Mouse (Mus musculus): ENCODE data around the gene Klk1b3. TPM values are rescaled to one million over a fixed set of nuclear protein-coding genes. Genes with fewer than 3 reads are reported as not detected.
"Not testable (repeated sequence)": the region's sequence is repeated elsewhere in the genome, so short reads cannot be mapped to it uniquely, and the experiment has no call there.

Gene Klk1b3
- polyA plus RNA-seq, 1 experiment from 2014 or later = not detected

DNA sequence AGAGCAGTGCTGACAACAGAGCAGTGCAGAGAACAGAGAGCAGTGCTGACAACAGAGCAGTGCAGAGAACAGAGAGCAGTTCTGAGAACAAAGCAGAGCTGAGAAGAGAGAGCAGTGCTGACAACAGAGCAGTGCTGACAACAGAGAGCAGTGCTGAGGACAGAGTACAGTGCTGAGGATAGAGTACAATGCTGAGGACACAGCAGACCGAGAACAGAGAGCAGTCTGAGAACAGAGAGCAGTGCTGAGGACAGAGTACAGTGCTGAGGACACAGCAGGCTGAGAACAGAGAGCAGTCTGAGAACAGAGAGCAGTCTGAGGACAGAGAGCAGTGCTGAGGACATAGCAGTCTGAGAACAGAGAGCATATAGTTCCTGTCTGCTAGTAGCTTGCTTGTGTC is 42.7 kb downstream of the Klk1b3 start:
- Histone ChIP-seq H3K27me3 (peaks cover 6% of the 10 kb centered on the region; the same call in 1 of the 2 replicates), H3K9me3 (no peaks in the 10 kb centered on the region), H3K9ac (no peak overlapping the region), H3K27ac (no peak overlapping the region), H3K4me1 (replicated peaks) (peaks cover 9% of the 10 kb centered on the region), H3K36me3 (no peaks in the 10 kb centered on the region), H3K4me2 (no peak overlapping the region), H3K4me3 (no peak overlapping the region)
- ATAC-seq (ENCODE audit: low FRiP score) = no peak
- WGBS = 65% methylated on average over 1 of the region's 1 CpGs

DNA sequence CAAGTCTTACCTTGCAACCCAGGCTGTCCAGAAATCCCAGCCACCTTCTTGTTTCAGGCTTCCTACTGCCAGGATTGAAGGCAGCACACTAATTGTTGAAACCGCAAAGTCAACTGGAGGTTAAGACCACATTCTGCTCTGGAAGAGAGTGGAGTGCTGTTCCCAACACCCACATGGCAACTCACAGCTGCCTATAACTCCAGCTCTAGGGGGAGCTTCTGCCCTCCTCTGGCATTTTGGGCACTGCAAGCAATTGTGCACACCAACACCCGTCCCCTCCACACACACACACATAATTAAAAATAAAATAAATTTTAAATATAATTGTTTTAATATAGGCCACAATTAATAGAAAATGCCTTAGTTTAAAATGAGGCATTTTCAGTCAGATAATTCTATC is 43.2 kb downstream of the Klk1b3 start:
- peaks cover 6% of the 10 kb centered on the region; the same call in 1 of the 2 replicates for H3K27me3 ChIP-seq
- H3K27ac ChIP-seq = no peak overlapping the region
- no peaks in the 10 kb centered on the region for H3K36me3 ChIP-seq
- peaks cover 11% of the 10 kb centered on the region for H3K4me1 ChIP-seq (replicated peaks)
- ATAC-seq (ENCODE audit: low FRiP score) = no peak
- 74% methylated on average over 2 of the region's 2 CpGs for WGBS
- H3K4me3 ChIP-seq = no peak overlapping the region
- H3K9me3 ChIP-seq = no peaks in the 10 kb centered on the region
- H3K4me2 ChIP-seq = no peak overlapping the region
- no peak overlapping the region for H3K9ac ChIP-seq

DNA sequence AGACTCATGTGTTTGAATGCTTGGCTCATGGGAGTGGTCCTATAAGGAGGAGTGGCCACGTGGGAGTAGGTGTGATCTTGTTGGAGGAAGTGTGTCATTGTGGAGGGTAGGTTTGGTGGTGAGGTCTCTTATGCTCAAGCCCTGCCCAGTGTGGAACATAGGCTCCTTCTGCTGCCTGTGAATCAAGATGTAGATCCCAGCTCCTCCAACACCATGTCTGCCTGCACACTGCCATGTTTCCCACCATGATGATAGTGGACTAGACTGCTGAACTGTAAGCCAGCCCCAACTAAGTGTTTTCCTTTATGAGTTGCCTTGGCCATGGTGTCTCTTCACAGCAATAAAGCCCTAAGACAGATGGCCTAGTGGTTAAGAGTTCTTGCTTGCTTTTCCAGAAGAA is 46.1 kb downstream of the Klk1b3 start:
- Histone ChIP-seq H3K9me3 (no peaks in the 10 kb centered on the region), H3K4me2 (no peak overlapping the region), H3K4me1 (replicated peaks) (peaks cover 28% of the 10 kb centered on the region), H3K4me3 (no peak overlapping the region), H3K36me3 (peaks cover 11% of the 10 kb centered on the region), H3K27ac (no peak overlapping the region), H3K9ac (no peak overlapping the region), H3K27me3 (peaks cover 6% of the 10 kb centered on the region; the same call in 1 of the 2 replicates)
- ATAC-seq (ENCODE audit: low FRiP score) = no peak
- 42% methylated on average over 1 of the region's 1 CpGs for WGBS

DNA sequence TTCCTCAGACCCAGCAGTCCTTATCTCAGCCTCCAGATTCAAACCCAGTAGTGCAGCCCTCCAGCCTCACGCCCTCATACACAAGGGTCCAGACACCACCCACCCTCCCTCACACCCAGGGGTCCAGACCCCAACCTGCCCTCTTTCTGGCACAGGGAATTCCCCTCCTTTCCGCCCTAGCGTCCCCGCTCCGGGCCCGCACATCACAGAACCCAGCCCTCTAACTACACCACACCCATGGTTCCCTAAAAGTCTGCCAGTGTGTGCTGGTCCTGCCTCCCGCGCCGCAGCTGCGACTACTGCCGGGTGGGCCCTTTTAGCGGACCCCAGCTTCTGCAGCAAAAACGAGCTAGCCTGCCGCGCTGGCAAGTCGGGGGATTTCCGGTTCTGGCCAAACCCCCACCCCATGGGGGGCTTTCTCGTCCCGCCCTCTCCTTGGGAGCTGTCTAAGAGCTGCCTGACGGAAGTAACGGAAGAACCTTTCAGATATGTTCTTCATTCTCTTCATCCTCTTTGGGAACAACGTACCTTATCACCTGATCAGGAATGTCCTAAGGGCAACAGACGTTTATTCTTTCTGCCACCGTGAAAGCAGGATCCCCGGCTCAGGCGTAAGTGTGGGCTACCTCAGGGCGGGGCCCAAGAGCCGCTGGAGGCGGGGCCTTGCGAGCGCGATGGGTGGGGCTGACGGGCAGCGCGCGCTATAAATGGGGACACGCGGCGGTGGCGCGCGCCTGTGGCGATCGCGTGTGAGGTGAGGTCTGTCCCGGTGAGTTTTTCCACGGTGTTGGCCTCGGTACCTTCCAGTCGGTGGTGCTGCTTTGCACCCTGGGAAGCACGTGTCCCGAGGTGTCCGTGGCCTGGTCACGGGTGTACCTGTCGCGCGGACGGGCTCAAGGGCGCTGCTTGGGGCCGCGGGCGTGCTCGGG is 48.3 kb downstream of the Klk1b3 start, which contains the start of the genes 1700028J19Rik and 2410002F23Rik:
TSS of gene 1700028J19Rik (minus strand) at position 641 of the 929 bp plus-strand sequence.
TSS of gene 2410002F23Rik (plus strand) at position 668 of the 929 bp plus-strand sequence.
- H3K36me3 ChIP-seq = peaks cover 33% of the 10 kb centered on the region
- peaks cover 39% of the 10 kb centered on the region for H3K4me1 ChIP-seq (replicated peaks)
- peak within 1 kb of the TSS; percentile 94 for H3K27ac ChIP-seq
- peak within 1 kb of the TSS; percentile 82 for H3K4me2 ChIP-seq
- peak within 1 kb of the TSS; percentile 95 for H3K9ac ChIP-seq
- no peaks in the 10 kb centered on the region for H3K9me3 ChIP-seq
- H3K4me3 ChIP-seq = peak within 1 kb of the TSS; percentile 78
- peak; percentile 85 for ATAC-seq (ENCODE audit: low FRiP score)
- peaks cover 6% of the 10 kb centered on the region; the same call in 1 of the 2 replicates for H3K27me3 ChIP-seq
- WGBS = under 1% methylated on average over 62 of the region's 62 CpGs

DNA sequence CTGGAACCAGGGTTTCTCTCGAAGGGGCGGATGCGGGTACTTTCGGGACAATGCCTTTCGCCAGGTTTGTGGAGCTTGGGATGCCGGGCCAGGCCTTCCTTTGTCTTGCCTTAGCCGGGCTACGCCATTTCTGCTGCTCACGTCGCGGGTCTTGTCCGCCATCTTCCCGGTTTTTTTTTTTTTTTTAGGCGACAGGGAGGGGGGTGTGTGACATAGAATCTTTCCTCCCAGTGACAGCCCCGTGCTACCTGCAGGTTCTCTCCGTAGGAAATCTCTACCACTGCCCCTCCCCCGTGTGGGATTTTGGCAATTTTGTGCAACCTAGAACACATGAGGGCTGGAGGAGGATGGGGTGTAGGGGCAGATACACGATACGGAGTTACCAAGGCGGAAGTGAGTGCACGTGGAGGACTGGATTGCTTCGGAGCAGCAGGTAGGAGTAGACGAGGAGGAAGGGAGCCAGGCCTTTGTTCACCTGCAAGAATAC is 49.0 kb downstream of the Klk1b3 start:
- under 1% methylated on average over 23 of the region's 23 CpGs for whole genome bisulfite sequencing
- peaks cover 6% of the 10 kb centered on the region; the same call in 1 of the 2 replicates for H3K27me3 ChIP-seq
- H3K4me2 ChIP-seq = peak overlapping the region; percentile 82
- H3K4me3 ChIP-seq = peak overlapping the region; percentile 78
- no peaks in the 10 kb centered on the region for H3K9me3 ChIP-seq
- H3K27ac ChIP-seq = peak overlapping the region; percentile 94
- peaks cover 36% of the 10 kb centered on the region for H3K36me3 ChIP-seq
- peak; percentile 11 for ATAC-seq (ENCODE audit: low FRiP score)
- peak overlapping the region; percentile 95 for H3K9ac ChIP-seq
- peaks cover 39% of the 10 kb centered on the region for H3K4me1 ChIP-seq (replicated peaks)

DNA sequence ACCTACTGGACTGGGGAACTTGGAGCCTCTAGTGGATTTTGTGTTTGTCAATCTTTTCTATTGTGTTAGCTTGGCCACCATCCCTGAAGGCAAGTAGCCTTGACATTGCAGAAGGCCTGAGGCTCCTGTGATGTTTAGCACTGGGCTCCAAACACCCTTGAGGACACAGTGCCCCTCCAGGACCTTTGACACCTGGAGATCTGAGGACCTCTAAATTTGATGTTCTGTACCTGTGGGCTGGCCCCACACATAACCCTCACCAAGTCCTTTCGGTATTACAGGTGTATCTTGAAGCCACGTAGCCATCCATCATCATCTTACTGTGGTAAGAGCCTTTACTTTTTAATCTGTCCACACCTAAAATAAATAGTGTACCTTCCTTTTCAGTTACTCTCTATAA is 50.0 kb downstream of the Klk1b3 start:
- no peak for ATAC-seq (ENCODE audit: low FRiP score)
- peak overlapping the region; percentile 82 for H3K4me2 ChIP-seq
- H3K9ac ChIP-seq = peak overlapping the region; percentile 95
- H3K9me3 ChIP-seq = no peaks in the 10 kb centered on the region
- H3K4me3 ChIP-seq = peak overlapping the region; percentile 78
- H3K4me1 ChIP-seq (replicated peaks) = peaks cover 48% of the 10 kb centered on the region
- WGBS = 97% methylated on average over 2 of the region's 2 CpGs
- H3K27me3 ChIP-seq = peaks cover 6% of the 10 kb centered on the region; the same call in 1 of the 2 replicates
- H3K27ac ChIP-seq = no peak overlapping the region
- H3K36me3 ChIP-seq = peaks cover 46% of the 10 kb centered on the region

DNA sequence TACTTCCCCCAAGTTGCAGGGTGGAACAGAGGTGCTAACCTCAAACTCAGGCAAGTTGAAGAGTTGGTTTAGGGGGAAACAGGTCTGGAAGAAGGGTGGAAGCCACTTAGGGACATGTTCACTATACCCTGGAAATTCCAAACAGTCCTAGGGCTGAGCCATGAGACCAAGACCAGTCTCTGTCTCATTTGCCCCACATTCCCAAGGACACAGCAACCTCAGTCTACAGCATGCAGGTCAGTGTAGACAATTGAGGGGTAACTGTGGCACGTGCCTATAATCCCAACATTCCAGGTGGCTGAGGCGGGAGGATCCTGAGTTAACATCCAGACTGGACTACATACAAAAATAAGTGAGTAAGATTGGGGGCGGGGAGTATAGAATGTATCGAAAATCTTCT is 51.3 kb downstream of the Klk1b3 start:
- no peak overlapping the region for H3K4me3 ChIP-seq
- no peak for ATAC-seq (ENCODE audit: low FRiP score)
- H3K27me3 ChIP-seq = no peaks in the 10 kb centered on the region
- H3K4me1 ChIP-seq (replicated peaks) = peaks cover 50% of the 10 kb centered on the region
- peaks cover 58% of the 10 kb centered on the region for H3K36me3 ChIP-seq
- no peak overlapping the region for H3K4me2 ChIP-seq
- WGBS = 97% methylated on average over 4 of the region's 4 CpGs
- no peak overlapping the region for H3K27ac ChIP-seq
- H3K9me3 ChIP-seq = no peaks in the 10 kb centered on the region
- no peak overlapping the region for H3K9ac ChIP-seq

DNA sequence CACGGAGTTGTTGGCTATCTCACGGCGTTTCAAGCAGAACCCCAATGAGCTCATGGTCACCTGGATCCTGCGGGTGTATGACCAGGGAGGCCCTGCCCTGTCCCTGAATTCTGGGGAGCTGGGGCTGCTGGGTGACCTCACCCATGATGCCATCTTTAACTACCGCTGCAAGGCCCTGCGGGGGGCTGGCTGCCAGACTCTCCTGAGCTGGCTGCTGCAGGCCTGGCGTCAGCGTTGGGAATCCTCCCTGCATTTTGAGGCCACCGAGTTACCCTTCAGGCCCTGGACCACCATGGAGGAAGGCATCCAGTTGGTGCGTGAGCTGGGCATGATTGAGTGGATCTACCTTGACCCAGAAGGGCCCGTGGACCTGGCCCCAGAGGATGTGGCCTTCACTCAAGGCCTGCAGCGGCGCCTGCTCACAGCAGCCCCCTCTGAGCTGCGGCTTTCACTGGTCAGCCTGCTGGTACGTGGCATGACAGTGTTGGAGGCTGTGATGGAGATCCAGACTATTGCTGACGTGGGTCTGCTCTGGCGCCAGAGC is 52.8 kb downstream of the Klk1b3 start:
- peaks cover 40% of the 10 kb centered on the region for H3K4me1 ChIP-seq (replicated peaks)
- H3K36me3 ChIP-seq = peaks cover 63% of the 10 kb centered on the region
- H3K27me3 ChIP-seq; ATAC-seq (ENCODE audit: low FRiP score); H3K4me2 ChIP-seq; H3K9me3 ChIP-seq; H3K4me3 ChIP-seq; H3K27ac ChIP-seq; H3K9ac ChIP-seq: not testable (repeated sequence)
- 92% methylated on average over 17 of the region's 17 CpGs for WGBS

Other genes with a start within 250 kb of the Klk1b3 start
- not detected in 2 replicates for gene Klk1b8, start 247.5 kb upstream of the Klk1b3 start, polyA plus RNA-seq (2015; fragmentation: Nextera tagmentation; extraction: Ambion mirVana)
- not detected in 2 replicates for gene Klk1b1, start 231.4 kb upstream of the Klk1b3 start, polyA plus RNA-seq (2015; fragmentation: Nextera tagmentation; extraction: Ambion mirVana)
- gene Klk1b9, start 222.1 kb upstream of the Klk1b3 start, polyA plus RNA-seq (2015; fragmentation: Nextera tagmentation; extraction: Ambion mirVana) = not detected in 2 replicates
- gene Klk1b11, start 202.3 kb upstream of the Klk1b3 start, polyA plus RNA-seq (2015; fragmentation: Nextera tagmentation; extraction: Ambion mirVana) = not detected in 2 replicates
- gene Klk1b26, start 186.0 kb upstream of the Klk1b3 start, polyA plus RNA-seq (2015; fragmentation: Nextera tagmentation; extraction: Ambion mirVana) = not detected in 2 replicates
- gene Klk1b27, start 145.9 kb upstream of the Klk1b3 start, polyA plus RNA-seq (2015; fragmentation: Nextera tagmentation; extraction: Ambion mirVana) = not detected in 2 replicates
- not detected in 2 replicates for gene Klk1b21, start 95.9 kb upstream of the Klk1b3 start, polyA plus RNA-seq (2015; fragmentation: Nextera tagmentation; extraction: Ambion mirVana)
- gene Klk1b22, start 85.5 kb upstream of the Klk1b3 start, polyA plus RNA-seq (2015; fragmentation: Nextera tagmentation; extraction: Ambion mirVana) = not detected in 2 replicates
- gene Klk1b16, start 61.4 kb upstream of the Klk1b3 start, polyA plus RNA-seq (2015; fragmentation: Nextera tagmentation; extraction: Ambion mirVana) = not detected in 2 replicates
- gene Klk1b24, start 10.0 kb upstream of the Klk1b3 start, polyA plus RNA-seq (2015; fragmentation: Nextera tagmentation; extraction: Ambion mirVana) = not detected in 2 replicates
- gene Klk1b4, start 9.2 kb downstream of the Klk1b3 start, polyA plus RNA-seq (2015; fragmentation: Nextera tagmentation; extraction: Ambion mirVana) = not detected in 2 replicates
- not detected in 2 replicates for gene Klk1b5, start 17.8 kb downstream of the Klk1b3 start, polyA plus RNA-seq (2015; fragmentation: Nextera tagmentation; extraction: Ambion mirVana)
- gene Klk1, start 27.2 kb downstream of the Klk1b3 start, polyA plus RNA-seq (2015; fragmentation: Nextera tagmentation; extraction: Ambion mirVana) = not detected in 2 replicates
- not detected in 2 replicates for gene Gm36864, start 38.0 kb downstream of the Klk1b3 start, polyA plus RNA-seq (2015; fragmentation: Nextera tagmentation; extraction: Ambion mirVana)
- gene 1700028J19Rik, start 48.5 kb downstream of the Klk1b3 start, polyA plus RNA-seq (2015; fragmentation: Nextera tagmentation; extraction: Ambion mirVana) = 1.5 and 1.7 TPM in 2 replicates
- 206 and 226 TPM in 2 replicates for gene 2410002F23Rik, start 48.5 kb downstream of the Klk1b3 start, polyA plus RNA-seq (2015; fragmentation: Nextera tagmentation; extraction: Ambion mirVana)
- 0.10 TPM in 1 of 2 replicates, not detected in the other for gene Acp4, start 59.2 kb downstream of the Klk1b3 start, polyA plus RNA-seq (2015; fragmentation: Nextera tagmentation; extraction: Ambion mirVana)
- not detected in 2 replicates for gene Gm15517, start 63.3 kb downstream of the Klk1b3 start, polyA plus RNA-seq (2015; fragmentation: Nextera tagmentation; extraction: Ambion mirVana)
- 3.4 and 3.9 TPM in 2 replicates for gene Clec11a, start 108.7 kb downstream of the Klk1b3 start, polyA plus RNA-seq (2015; fragmentation: Nextera tagmentation; extraction: Ambion mirVana)
- 31.7 and 32.6 TPM in 2 replicates for gene Shank1, start 112.1 kb downstream of the Klk1b3 start, polyA plus RNA-seq (2015; fragmentation: Nextera tagmentation; extraction: Ambion mirVana)
- gene Syt3, start 185.9 kb downstream of the Klk1b3 start, polyA plus RNA-seq (2015; fragmentation: Nextera tagmentation; extraction: Ambion mirVana) = 26.1 and 27.7 TPM in 2 replicates
- gene 1700008O03Rik, start 187.6 kb downstream of the Klk1b3 start, polyA plus RNA-seq (2015; fragmentation: Nextera tagmentation; extraction: Ambion mirVana) = 1.8 and 2.4 TPM in 2 replicates
- gene Lrrc4b, start 230.8 kb downstream of the Klk1b3 start, polyA plus RNA-seq (2015; fragmentation: Nextera tagmentation; extraction: Ambion mirVana) = 14.6 and 15.6 TPM in 2 replicates